In genomic region chr10:7680731-7681301, GRCm38 (mm10) we compare ENCODE assay signal across 8 mouse cellular contexts. TPM values are rescaled to one million over a fixed set of nuclear protein-coding genes. Genes with fewer than 3 reads are reported as not detected.
A peak's percentile ranks its signal among the peaks of the same experiment; 100 is the strongest.
DNase-seq lines count a peak whose midpoint lies in the region; ATAC-seq lines count a peak whose summit lies in the region.

Pcmt1 (minus strand) TSS chr10:7681136.
Lats1 (plus strand) TSS chr10:7681214.

- peak; percentile 84 for DNase-seq in T-cell, adult 2 months (ENCODE audit: low spot score)
- peak; percentile 90 for DNase-seq in cerebellum, postnatal 36 days
- DNase-seq in frontal cortex, postnatal 36 days (ENCODE audit: low spot score in 2 of 2) = peak; percentile 86 to 90
- DNase-seq in hindbrain, embryonic 14.5 days (ENCODE audit: low spot score) = peak; percentile 87
- DNase-seq in layer of hippocampus, postnatal 36 days = peak; percentile 89
- DNase-seq in lung, postnatal 25 days (ENCODE audit: low spot score) = peak; percentile 81
- peak; percentile 63 for DNase-seq in retina, adult 2 months (ENCODE audit: low read depth, low spot score)
- DNase-seq in thymus, postnatal 25 days = peak; percentile 90

- peak within 1 kb of the TSS; percentile 95 for H3K4me3 ChIP-seq in hindbrain, embryonic 14.5 days (replicated peaks; ENCODE audit: low read length)

- H3K9ac ChIP-seq in hindbrain, embryonic 14.5 days = peak within 1 kb of the TSS; percentile 97

- H3K4me2 ChIP-seq in hindbrain, embryonic 14.5 days (replicated peaks) = peak within 1 kb of the TSS; percentile 95

- H3K9me3 ChIP-seq in hindbrain, embryonic 14.5 days (ENCODE audit: control insufficient read depth, low read length) = no peaks in the 10 kb centered on the region

- under 1% methylated on average over 65 of the region's 65 CpGs for WGBS in hindbrain, embryonic 14.5 days

- H3K4me1 ChIP-seq in hindbrain, embryonic 14.5 days (replicated peaks; ENCODE audit: control insufficient read depth, insufficient read depth, low read length) = peaks cover 35% of the 10 kb centered on the region

- no peaks in the 10 kb centered on the region for H3K27me3 ChIP-seq in hindbrain, embryonic 14.5 days (ENCODE audit: control insufficient read depth, insufficient read depth, low read length)

- H3K27ac ChIP-seq in hindbrain, embryonic 14.5 days = peak within 1 kb of the TSS; percentile 95

- ATAC-seq in hindbrain, embryonic 14.5 days (ENCODE audit: low FRiP score) = peak; percentile 88

- H3K36me3 ChIP-seq in hindbrain, embryonic 14.5 days (replicated peaks; ENCODE audit: control insufficient read depth, insufficient read depth) = peaks cover 35% of the 10 kb centered on the region

RNA-seq across cellular contexts. Expression of gene Pcmt1, which starts in this region (rescaled TPM):
- 177 and 186 TPM in 2 replicates for polyA plus RNA-seq in hindbrain, embryonic 14.5 days (2014; fragmentation: Nextera tagmentation; extraction: Ambion mirVana)
- 100 to 1,000 TPM; 159 to 166 TPM for total RNA-seq in layer of hippocampus, postnatal 36 days (2021)

RNA-seq across cellular contexts. Expression of gene Lats1, which starts in this region (rescaled TPM):
- 17.7 and 17.8 TPM in 2 replicates for polyA plus RNA-seq in hindbrain, embryonic 14.5 days (2014; fragmentation: Nextera tagmentation; extraction: Ambion mirVana)
- total RNA-seq in layer of hippocampus, postnatal 36 days (2021) = 10 to 100 TPM; 33.5 to 38.6 TPM

Comparison
In these comparisons a context has a peak if more than half of its experiments do, and no peak if none do; other contexts are left out.
1. Peak in every context shown above with its lines: DNase-seq, ATAC-seq, H3K4me3 ChIP-seq and H3K27ac ChIP-seq.